Comparison of ENCODE assay signal across 11 mouse cellular contexts in the genomic region with DNA sequence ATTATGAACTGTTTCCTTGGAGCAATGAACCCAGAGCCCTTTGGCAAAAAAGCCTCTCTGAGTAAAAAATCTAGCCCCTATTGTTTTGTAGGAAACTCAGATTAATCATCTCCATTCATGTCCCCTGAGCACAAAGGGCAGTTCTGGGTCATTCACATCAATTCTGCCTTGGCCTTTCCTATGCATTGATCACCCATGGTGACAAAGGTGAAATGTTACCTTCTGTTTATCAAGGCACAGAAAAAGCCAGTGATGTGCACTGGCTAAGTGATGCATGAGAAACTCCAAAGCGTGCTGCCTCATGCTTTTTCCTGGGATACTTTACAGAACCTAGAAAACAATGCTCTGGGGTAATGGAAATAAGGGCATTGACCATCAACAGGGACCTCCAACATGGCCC.
"Had no signal": no experiment of that assay in that cellular context is flagged by ENCODE, and none has a peak within 500 bp of the region (broad histone marks: within the 10 kb centered on the region; RNA-seq: fewer than 3 reads in every experiment).

No protein-coding gene starts in this region.

- H3K4me2 ChIP-seq: limb, embryonic 13.5 days had no signal

- H3K9me3 ChIP-seq: limb, embryonic 13.5 days had no signal

- DNase-seq: kidney, adult 18-20 months; kidney, postnatal 10 days; kidney, postnatal 4 days; left cerebral cortex, postnatal 4 days; lung, adult 18-20 months; midbrain, embryonic 14.5 days; right cerebral cortex, postnatal 14 days; thymus, postnatal 36 days had no signal

- H3K4me1 ChIP-seq: limb, embryonic 13.5 days had no signal

- H3K27me3 ChIP-seq: limb, embryonic 13.5 days had no signal

- H3K27ac ChIP-seq: layer of hippocampus, adult 2 months; limb, embryonic 13.5 days; liver, embryonic 14.5 days had no signal

- H3K36me3 ChIP-seq: limb, embryonic 13.5 days had no signal

- H3K4me3 ChIP-seq: layer of hippocampus, adult 2 months; limb, embryonic 13.5 days had no signal

- H3K9ac ChIP-seq: limb, embryonic 13.5 days; liver, embryonic 14.5 days had no signal
